Mouse (Mus musculus): ENCODE results near the gene Ffar2. TPM values are rescaled to one million over a fixed set of nuclear protein-coding genes. Genes with fewer than 3 reads are reported as not detected.

Ffar2 gene
- total RNA-seq, 2 experiments from 2014 or later, result 0.50 to 0.90 TPM

DNA sequence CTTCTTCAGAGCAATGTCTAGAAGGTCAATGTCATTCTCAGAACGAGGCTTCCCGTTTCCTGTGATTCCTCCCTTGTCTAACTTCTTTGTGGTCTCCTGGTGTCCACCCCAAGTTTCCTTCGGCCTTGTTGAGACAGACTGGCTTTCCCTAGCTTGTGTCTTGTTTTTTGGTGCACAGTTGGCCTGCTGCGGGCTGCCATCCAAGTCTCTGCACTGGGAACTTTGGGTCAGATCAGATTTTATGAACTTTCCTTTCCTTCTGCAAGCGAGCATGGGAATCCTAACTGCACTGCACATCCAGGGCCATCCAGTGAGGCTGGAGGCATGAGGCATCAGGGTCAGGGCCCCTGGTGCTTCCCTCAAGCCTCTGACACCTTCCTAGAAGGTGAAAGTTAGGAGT, 2.0 kb downstream of the Ffar2 start:
- DNase-seq (ENCODE audit: low spot score), result no peak

DNA sequence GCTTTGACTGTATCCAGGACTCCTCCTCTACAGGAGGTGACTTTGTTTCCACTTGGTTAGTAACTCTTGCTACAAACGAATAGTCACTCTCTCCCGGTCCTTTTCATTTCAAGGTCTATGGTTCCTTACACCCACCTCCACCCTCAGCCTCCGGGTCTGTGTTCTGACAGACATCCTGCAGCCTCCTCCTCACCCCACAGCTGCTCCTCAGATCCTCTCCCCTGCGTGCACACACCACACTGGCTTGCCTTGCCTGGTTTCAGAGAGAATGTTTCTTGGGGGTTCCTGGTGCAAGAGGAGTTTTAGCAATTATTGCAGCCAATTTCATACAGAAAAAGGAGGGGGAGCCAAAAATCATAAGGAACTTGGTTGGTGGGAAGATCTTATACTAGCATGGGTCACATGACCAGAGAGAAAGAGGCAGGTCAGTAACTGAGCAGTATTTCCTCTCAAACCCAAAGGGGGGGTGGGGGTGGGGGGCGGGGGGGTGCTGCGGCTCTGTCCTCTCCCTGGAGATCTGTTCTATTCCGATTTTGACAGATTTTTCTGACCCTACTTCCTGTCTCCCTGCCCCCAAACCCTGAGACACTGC, 2.6 kb downstream of the Ffar2 start:
- DNase-seq (ENCODE audit: low spot score), result no peak

DNA sequence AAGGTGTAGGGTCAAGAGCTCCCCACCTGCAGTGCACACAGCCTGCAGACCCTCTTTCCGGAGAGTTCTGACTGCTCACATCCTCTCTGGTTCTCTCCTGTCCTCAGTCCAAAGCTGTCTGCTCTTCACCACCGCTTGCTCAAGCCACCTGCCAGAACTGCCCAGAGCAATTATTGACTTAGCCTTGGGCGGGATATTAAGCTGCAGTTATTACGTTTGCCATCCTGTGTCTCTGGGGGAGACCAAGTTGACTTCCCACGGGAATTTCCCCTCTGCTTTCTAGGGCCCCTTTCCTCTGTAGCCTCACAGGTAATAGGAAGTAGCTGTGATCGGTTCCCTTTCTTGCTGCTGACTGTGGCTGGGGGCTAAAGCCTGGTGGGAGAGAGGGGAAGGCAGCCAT, 3.4 kb downstream of the Ffar2 start:
- no peak for DNase-seq (ENCODE audit: low spot score)

DNA sequence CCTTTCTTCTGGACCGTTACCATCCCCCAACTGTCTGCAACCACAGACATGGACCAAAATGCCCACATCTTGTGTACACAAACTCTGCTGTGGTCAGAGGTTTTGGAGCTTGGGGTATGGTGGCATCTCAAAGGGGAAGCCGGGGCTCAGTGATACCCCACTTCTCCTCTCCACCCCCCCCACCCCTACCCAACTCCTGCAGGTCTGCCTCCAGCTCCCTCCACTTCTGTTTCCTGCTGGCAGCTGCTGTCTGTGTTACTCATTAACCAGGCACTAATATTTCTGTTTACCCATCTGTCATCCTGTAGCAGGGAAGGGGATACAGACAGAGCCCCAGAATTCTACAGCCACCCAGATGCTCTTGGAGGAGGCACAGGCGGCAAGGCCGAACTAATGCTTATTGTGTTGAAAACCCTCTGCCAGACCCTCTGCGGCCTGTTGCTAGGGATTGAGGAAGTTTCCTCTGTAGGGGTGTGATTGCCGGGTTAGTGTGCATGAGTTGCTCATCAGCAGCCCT, 11.2 kb downstream of the Ffar2 start:
- no peak for DNase-seq (ENCODE audit: low spot score)

DNA sequence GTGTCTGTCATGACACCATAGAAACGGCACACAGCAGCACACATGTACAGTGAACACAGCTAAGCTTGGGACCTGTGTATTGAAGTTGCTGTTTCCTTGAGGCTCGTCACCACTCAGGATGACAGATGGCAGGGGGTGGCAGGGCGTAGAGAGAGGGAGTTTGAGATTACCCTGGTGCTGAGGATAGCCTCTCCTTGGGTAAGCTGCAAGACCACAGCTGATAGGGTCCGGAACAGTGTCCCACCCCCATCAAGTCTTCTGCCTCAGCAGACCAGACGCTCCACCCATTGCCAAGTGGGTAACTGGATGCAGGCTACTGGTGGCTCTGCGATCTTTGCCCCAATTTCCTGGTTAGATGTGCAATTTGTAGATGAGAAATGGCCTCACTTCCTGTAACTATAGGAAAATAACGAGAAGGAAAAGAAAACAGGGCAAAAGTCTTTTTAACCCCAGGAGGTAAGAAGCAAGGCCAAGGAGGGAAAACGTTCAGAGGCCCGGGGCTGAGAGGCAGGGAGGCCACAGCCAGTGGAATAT, 11.8 kb downstream of the Ffar2 start:
- DNase-seq (ENCODE audit: low spot score), result no peak

DNA sequence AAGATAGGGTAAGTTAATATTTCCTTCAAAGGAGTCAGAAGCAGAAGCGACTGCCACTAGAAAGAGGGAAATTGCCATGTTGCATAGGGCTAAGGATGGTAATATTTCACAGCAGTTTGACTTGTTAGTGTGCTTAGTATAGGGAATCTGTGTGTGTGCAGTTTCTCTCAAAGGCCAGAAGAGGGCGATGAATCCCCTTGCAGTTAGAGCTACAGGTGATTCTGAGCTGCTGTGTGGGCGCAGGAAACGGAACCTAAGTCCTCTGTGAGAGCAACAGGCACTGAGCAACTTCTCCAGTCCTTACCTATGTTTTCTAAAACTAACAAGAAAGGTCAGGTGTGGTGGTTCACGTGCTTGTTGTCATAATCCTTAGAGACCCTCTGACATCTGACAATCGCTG, 13.3 kb downstream of the Ffar2 start:
- no peak for DNase-seq (ENCODE audit: low spot score)

DNA sequence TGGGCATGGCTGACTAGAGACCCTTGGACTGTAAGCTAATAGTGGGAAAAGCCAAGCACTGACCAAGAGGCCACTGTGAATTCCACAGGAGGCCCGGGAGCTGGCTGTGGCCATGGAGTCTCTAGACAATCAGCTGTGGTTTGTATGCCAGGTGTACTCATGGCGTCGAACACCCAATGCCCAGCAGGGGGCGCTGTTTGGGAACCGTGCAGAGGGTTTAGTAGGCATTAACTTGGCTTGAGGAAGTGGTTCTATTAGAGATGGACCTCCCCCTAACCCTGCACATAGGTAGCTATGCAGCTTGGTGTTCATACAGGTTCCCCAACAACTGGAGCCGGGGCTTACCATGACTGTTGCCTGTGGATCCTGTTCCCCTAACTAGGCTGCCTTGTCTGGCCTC, 17.7 kb downstream of the Ffar2 start:
- peak; percentile 12 for DNase-seq (ENCODE audit: low spot score)

DNA sequence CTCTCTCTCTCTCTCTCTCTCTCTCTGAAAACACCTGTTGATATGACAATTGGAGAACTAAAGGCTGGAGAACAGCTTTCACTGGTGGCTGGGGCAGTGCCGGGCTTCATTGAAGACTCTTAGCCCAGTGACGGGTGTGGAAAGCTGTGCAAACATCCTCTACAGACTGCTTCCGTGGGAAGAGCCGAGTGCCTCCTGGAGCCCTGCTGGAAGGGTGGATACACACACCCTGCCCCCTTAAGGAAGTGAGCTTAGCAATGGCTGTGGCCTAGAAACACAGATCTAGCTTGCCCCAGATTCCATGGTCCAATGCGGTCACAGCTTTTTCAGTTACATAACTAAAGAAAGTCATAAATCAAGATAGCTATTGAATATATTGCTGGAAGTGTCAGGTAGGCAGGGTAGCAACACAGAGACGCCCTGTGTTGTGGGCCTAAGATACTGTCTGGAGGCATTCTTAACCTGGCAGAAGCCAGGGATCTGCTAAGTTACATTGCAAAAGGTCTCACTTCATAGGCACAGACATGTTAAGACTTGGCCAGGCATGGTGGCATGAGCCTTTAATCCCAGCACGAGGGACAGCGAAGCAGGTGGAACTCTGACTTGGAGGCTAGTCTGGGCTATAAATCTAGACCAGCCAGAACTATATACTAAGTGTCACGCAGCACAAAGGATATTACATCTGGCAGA, 19.4 kb downstream of the Ffar2 start:
- DNase-seq (ENCODE audit: low spot score), result no peak

DNA sequence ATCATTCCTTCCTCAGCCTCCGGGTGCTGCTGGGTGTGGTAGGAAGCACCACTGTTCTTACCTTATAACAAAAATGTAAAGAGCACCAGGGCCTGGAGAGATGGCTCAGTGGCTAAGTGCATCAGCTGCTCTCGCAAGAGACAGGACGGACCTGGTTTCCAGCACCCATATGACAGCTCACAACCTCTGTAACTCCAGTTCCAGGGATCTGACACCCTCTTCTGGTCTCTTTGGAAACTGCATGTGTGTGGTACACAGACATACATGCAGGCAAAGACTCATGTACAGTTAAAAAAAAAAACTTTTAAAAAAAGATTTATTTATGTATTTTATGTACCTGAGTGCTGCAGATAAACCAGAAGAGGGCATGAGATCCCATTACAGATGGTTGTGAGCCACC, 20.3 kb downstream of the Ffar2 start:
- DNase-seq (ENCODE audit: low spot score), result no peak

DNA sequence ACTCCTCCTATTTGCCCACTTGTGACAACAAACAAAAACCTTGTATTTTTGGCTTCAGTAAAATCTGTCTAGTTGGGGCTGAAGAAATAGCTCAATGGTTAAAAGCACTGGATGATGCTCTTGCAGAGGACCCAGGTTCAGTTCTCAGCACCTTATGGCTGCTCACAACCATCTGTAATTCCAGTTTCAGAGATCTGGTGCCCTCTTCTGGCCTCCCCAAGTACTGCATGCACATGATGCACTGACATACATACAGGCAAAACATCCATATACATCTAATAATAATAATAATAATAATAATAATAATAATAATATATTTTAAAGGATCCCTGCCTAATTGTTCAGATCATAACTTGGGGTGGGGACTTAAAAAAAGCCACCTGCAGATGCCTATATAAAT, 22.9 kb downstream of the Ffar2 start:
- no peak for DNase-seq (ENCODE audit: low spot score)

DNA sequence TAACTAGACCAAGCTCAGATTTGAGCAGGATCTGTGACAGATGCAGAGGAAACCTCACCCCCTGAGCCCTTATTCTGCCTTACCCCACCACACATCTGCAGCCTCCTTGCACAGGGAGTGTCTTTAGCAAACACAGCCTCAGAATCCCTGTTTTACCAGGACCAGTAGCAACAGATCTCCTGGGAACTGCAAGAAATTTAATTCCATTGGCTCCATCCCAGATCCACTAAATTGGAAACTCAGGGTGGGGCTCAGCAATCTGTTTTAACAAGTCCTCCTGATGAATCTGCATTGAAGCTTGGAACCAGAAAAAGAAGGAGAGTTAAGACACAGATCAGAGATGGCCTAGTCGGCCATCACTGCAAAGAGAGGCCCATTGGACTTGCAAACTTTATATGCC, 26.8 kb downstream of the Ffar2 start:
- no peak for DNase-seq (ENCODE audit: low spot score)

DNA sequence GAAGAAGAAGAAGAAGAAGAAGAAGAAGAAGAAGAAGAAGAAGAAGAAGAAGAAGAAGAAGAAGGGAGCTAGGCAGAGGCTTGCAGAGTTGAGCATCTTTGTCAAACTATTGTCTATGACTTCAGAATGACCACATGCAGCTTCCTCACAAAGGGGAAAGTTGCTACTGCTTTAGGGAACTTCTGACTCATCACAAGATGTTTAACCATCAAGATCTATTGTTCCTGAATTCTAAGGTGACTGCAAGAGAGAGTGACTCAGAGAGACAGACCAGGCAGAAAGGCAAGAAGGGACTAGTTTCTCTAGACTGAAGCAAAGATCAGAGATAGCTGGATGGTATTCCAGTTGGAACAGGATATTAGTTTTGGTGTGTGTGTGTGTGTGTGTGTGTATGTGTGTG, 28.7 kb downstream of the Ffar2 start:
- DNase-seq (ENCODE audit: low spot score), result no peak

DNA sequence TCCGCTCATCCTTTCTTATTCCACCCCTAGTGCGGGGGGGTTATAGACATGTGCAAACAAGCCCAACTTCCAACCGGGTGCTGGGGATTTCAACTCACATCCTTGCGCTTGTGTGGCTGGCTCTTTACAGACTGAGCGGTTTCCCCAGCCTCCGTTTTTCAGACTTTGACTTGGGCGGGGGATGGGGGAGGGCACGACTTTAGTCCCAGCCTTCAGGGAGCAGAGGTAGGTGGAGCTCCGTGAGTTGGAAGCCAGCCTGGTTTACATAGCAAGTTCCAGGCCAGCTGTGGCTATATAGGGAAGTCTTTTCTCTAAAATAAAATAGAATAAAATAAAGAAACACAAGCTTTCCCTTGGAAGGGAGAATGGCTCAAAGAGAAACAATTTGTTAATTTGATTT, 31.7 kb downstream of the Ffar2 start:
- no peak for DNase-seq (ENCODE audit: low spot score)

DNA sequence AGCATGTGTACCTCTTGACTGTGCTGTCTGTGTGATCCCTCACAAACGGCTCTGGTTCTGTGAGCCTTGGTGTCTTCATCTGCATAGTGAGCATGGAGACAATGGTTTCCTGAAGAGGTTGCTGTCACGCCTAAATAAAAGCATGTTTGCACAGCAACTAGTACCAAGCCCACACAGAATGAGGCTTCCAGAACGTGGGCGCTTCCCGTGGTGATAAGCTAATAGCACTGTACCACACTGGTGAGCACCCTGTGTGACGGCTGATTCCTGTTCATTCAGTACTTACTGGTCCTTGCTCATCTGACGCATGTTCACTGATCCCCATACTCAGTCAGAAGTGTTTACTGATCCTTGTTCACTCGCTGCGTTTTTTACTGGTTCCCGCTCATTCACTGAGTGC, 33.4 kb downstream of the Ffar2 start:
- DNase-seq (ENCODE audit: low spot score), result no peak

DNA sequence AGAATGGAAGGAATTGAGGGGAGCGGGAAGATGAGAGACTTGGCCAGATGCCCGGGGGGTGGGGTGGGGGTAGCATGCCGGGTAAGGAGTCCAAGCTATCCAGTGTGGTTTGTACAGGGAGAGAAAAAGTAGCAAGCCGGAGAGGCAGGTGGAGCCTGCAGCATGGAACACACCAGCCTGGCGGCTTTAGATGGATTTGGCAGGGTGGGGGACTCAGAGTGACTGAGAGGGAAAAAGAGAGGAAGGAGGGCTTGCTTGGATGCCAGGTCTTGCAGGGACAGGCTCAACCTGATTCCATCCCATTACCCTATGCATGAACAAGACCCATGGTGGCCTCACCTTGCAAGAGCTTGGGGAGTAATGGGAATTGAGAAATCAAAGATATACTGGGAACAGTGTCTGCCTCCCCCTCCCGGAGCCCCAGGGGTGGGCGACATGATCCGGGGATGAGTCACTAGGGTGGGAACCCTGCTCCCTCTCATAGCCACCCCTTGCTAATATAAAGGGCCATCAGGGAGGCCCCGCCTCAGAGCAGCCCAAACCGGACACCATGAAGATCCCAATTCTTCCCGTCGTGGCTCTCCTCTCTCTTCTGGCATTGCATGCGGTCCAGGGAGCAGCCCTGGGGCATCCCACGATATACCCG, 36.1 kb downstream of the Ffar2 start, which contains the start of gene Krtdap:
Gene Krtdap (plus strand): TSS at position 520 of the 646 bp plus-strand sequence.
- no peak for DNase-seq (ENCODE audit: low spot score)

DNA sequence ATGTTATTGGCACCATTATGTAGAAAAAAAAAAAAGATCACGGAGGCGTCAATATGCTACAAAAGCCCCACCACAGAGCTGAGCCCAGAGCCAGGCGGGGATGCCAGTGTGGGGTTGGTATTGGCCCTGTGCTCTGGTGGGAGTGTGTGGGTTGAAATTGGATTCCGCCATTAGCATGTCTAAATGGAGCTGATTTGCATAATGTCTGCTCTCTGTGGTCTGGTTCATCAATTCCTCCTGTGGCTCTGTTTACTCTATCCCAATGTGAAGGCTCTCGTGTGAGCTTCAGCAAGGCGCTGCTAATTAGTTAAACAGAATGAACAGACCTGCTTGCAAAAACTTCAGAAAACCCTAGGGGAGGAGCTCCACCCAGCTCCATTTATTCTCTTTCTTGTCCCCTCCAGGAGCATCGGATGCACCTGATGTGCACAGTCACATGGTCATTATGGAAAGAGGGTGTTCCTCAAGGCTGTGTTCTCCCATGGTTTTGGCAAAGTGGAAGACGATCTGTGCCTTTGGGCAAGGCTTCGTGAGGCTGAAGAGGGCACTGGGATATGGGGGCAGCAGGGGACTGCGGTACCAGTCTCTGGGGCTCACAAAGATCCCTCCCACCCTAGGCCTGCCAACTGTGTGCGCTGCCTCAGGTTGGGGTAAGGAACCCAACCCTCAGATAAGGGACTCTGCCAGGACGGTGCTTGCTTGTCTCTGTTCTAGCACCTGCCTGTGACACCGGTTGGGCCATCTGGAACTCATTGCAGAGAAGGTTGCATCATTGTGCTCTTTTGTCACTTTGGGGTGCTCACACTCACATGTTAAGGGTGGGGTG, 37.6 kb downstream of the Ffar2 start:
- DNase-seq (ENCODE audit: low spot score), result no peak

DNA sequence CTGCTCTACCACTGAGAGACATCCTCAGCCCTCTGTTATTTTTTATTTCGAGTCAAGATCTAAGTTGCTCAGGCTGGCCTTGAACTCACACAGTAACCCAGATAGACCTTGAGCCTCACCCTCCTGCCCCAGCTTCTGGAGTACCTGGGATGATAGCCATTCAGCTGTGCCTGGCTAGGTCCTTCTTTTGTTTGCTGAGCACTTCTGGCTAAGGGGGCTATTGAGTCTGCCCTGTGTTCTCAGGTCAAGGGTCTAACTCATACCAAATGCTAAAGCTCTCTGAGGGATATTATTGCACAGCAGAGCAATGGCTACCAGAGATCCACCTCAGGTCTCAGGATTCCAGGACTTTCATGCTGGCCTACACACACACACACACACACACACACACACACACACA, 38.4 kb downstream of the Ffar2 start:
- no peak for DNase-seq (ENCODE audit: low spot score)

DNA sequence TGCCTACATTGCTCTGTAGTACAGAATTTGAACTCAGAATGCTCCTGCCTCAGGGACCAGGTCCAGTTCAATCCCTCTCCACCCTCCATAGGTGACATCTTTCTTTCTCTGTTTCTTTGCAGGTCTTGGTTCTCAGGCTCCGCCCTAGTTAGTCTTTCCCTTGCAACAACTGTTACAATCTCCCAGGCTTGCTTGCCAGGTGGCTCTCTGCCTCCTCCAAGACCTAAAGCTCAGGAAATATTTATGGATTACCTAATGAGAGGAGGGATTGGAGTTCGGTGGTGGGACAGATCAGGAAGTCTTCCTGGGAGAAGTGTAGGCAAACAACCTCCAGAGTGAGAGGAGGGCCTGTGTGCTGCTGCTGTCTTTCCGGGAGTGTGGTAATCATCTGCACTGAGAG, 40.9 kb downstream of the Ffar2 start:
- no peak for DNase-seq (ENCODE audit: low spot score)

DNA sequence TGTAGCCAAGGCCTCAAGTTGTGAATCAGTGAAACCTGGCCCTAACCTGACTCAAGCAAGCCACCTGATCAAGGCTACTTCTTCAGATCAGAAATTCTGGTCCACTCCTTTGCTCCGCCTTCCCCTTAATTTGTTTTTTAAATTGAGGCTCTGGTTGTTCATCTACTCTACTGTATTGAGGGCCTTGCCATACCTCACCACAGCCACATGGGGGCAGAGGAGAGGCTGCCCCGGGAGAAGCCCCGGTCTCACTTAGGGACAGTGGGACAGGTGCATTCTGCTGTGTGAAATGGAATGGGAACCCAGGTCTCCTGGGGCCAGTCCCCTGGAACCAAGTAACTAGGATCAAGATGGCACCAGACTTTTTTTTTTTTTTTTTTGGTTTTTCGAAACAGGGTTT, 41.8 kb downstream of the Ffar2 start:
- no peak for DNase-seq (ENCODE audit: low spot score)

DNA sequence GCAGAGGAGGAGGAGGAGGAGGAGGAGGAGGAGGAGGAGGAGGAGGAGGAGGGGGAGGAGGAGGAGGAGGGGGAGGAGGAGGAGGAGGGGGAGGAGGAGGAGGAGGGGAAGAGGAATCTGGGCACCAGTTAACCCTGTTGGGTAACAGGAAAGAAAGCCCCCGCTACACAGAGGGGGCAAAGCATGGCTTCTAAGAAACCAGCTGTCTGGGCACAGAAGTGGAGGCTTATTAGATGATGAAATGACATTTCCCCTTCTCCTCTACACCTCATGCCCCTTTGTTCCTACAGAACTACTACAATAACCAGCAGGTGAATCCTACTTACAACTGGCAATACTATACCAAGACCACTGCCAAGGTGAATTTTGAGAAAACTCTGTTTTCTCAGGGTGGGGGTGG, 45.7 kb downstream of the Ffar2 start:
- DNase-seq (ENCODE audit: low spot score), result no peak

DNA sequence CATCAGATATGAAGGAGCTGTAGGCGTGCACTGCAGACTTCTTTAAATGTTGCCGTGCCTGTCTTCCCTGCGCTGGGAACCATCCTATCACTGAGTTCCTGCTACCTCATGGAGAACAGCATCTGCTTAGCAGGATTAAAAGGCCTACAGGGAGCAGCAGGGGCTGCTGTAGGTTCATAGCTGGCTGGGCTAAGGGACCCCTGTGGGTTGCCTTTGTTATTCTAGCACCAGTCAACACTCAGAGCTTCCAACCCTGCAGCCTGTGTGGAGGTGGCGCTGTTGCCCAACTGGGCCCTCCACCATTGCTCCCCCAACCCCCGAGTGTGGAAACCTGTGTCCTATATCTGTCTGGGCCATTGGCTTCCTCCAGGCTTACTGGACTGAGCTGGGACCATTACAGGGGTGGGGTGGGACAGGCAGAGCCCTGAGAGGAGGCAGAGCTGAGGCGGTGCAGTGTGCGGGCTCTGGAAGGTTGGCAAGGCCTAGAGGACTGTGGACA, 46.4 kb downstream of the Ffar2 start:
- no peak for DNase-seq (ENCODE audit: low spot score)

DNA sequence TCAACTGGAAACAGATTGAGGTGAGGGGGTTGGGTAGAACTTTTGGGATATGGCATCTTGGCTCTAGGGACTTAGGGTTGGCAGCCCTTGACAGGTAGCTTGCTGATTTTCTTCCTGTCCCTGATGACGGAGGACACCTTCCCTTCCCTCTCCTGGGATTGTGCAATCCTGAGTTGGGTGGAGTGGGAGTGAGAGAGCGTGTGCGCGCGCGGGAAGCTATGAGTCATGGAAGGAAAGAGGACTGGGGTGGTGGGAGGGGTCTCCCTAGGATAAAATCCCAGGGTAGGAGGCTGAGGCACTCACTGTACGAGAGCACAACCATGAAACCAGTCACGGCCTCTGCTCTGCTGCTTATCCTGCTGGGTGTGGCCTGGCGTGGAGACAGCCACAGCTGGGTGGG, 47.5 kb downstream of the Ffar2 start:
- DNase-seq (ENCODE audit: low spot score), result no peak
